Mouse (Mus musculus) kidney, postnatal 36 days (tissue): ENCODE results near the gene Ifit2.
"Not testable (repeated sequence)": the region's sequence is repeated elsewhere in the genome, so short reads cannot be mapped to it uniquely, and the experiment has no call there.

ENCODE experiments used
- DNase-seq, 2 experiments: peaks; one replicate each; pipeline ENCODE4 v3.0.0; 2021 to 2022; ENCODE audit warnings: mixed read lengths in 2 of 2

Gene Ifit2

GRCm38 (mm10) chr19:34599250-34599649, 48.8 kb downstream of the Ifit2 start:
- DNase-seq, result not testable (repeated sequence)

GRCm38 (mm10) chr19:34601888-34602287, 51.4 kb downstream of the Ifit2 start, which contains the start of gene Ifit1bl1:
Gene Ifit1bl1, minus strand, starts transcription at chr19:34601956.
- not testable (repeated sequence) for DNase-seq

- no peak for DNase-seq
These were observed 55.0 kb downstream of the Ifit2 start for GRCm38 (mm10) chr19:34605472-34605871.

- peak; percentile 70 for DNase-seq
These were observed 57.0 kb downstream of the Ifit2 start, which contains the start of gene Ifit3b for GRCm38 (mm10) chr19:34607237-34608051. Gene Ifit3b, plus strand, starts transcription at chr19:34607970.

- DNase-seq, result not testable (repeated sequence)
These were observed 59.6 kb downstream of the Ifit2 start for GRCm38 (mm10) chr19:34610118-34610517.

GRCm38 (mm10) chr19:34612243-34613001, 61.9 kb downstream of the Ifit2 start:
- DNase-seq, result not testable (repeated sequence)

- DNase-seq, result no peak
These were observed 70.4 kb downstream of the Ifit2 start for GRCm38 (mm10) chr19:34620871-34621270.

GRCm38 (mm10) chr19:34623781-34624180, 73.3 kb downstream of the Ifit2 start:
- no peak for DNase-seq

GRCm38 (mm10) chr19:34624663-34625062, 74.2 kb downstream of the Ifit2 start:
- no peak for DNase-seq
